Mouse (Mus musculus): ENCODE results near the gene Olfr160. TPM values are rescaled to one million over a fixed set of nuclear protein-coding genes. Genes with fewer than 3 reads are reported as not detected.

Gene Olfr160
- total and polyA plus RNA-seq, 2 experiments from 2014 or later = not detected

DNA sequence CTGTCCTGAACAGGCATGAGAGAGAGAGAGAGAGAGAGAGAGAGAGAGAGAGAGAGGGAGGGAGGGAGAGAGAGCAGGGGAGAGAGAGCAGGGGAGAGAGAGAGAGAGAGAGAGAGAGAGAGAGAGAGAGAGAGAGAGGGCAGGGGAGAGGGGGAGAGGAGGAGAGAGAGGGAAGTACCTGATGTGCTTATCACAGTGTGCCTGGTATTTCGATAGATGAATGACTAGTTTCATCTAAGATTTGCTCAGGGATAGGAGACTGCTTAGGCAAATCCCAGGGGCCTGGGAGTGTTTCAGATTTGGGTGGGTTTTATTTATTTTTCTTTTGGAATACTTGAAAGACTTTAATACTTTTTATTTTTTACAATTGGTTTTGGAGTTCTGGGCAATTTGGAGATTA, 52.8 kb downstream of the Olfr160 start:
- no peaks in the 10 kb centered on the region for H3K9me3 ChIP-seq (ENCODE audit: low read length)
- H3K27me3 ChIP-seq (ENCODE audit: insufficient read depth, low read length) = no peaks in the 10 kb centered on the region
- ATAC-seq (ENCODE audit: low FRiP score) (no peak), DNase-seq (ENCODE audit: low spot score) (no peak)
- no peak overlapping the region for H3K9ac ChIP-seq (replicated peaks; ENCODE audit: low read length, poor library complexity, severe bottlenecking)
- no peak for TF ChIP-seq CTCF (IDR thresholded peaks at IDR 0.05)
- no peaks in the 10 kb centered on the region for H3K36me3 ChIP-seq (ENCODE audit: insufficient read depth, low read length)
- no peak overlapping the region for H3K4me2 ChIP-seq (ENCODE audit: low read depth, low read length, poor library complexity, severe bottlenecking)
- H3K27ac ChIP-seq (ENCODE audit: low read depth, low read length) = no peak overlapping the region
- H3K4me3 ChIP-seq (ENCODE audit: low read depth, low read length) = no peak overlapping the region
- no peaks in the 10 kb centered on the region for H3K4me1 ChIP-seq (ENCODE audit: insufficient read depth, low read length)
- WGBS = 71% methylated on average over 1 of the region's 1 CpGs

DNA sequence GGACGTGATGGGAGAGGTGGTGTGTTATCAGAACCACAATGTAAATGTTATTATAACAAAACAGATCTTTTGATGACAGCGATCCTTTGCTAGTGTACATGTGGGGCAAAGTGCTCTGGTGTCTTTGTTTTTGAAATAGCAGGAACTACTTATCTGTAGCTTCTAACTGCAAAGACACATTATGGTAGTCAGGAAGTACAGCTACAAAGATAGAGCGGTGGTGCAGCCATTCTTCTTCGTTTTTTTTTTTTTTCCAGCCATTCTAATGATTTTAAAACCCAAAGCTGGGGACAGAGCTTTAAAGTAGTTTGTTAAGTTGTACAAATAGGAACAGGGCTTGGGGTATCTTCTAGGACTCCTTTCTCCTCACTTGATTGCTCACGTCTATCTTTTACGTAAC, 56.6 kb downstream of the Olfr160 start:
- Histone ChIP-seq H3K27me3 (ENCODE audit: insufficient read depth, low read length) (no peaks in the 10 kb centered on the region), H3K9ac (replicated peaks; ENCODE audit: low read length, poor library complexity, severe bottlenecking) (no peak overlapping the region), H3K4me2 (ENCODE audit: low read depth, low read length, poor library complexity, severe bottlenecking) (no peak overlapping the region), H3K27ac (ENCODE audit: low read depth, low read length) (no peak overlapping the region), H3K4me1 (ENCODE audit: insufficient read depth, low read length) (peaks cover 3% of the 10 kb centered on the region; the same call in 1 of the 2 replicates), H3K4me3 (ENCODE audit: low read depth, low read length) (no peak overlapping the region), H3K36me3 (ENCODE audit: insufficient read depth, low read length) (no peaks in the 10 kb centered on the region), H3K9me3 (ENCODE audit: low read length) (no peaks in the 10 kb centered on the region)
- ATAC-seq (ENCODE audit: low FRiP score) (no peak), DNase-seq (ENCODE audit: low spot score) (no peak)
- 88% methylated on average over 6 of the region's 6 CpGs for WGBS
- TF ChIP-seq CTCF (IDR thresholded peaks at IDR 0.05) = no peak

Other genes with a start within 250 kb of the Olfr160 start
- 37.0 and 55.1 TPM in 2 replicates for gene Msantd2, start 226.9 kb downstream of the Olfr160 start, total RNA-seq (2014; rRNA removed)
- gene Msantd2, start 226.9 kb downstream of the Olfr160 start, polyA plus RNA-seq (2015; fragmentation: Nextera tagmentation; extraction: Ambion mirVana) = 20.5 and 21.1 TPM in 2 replicates
- 29.1 and 39.3 TPM in 2 replicates for gene Esam, start 188.2 kb downstream of the Olfr160 start, total RNA-seq (2014; rRNA removed)
- gene Esam, start 188.2 kb downstream of the Olfr160 start, polyA plus RNA-seq (2015; fragmentation: Nextera tagmentation; extraction: Ambion mirVana) = 35.1 and 38.6 TPM in 2 replicates
- gene Vsig2, start 177.0 kb downstream of the Olfr160 start, total RNA-seq (2014; rRNA removed) = 0.90 and 6.1 TPM in 2 replicates
- gene Vsig2, start 177.0 kb downstream of the Olfr160 start, polyA plus RNA-seq (2015; fragmentation: Nextera tagmentation; extraction: Ambion mirVana) = 1.6 and 1.7 TPM in 2 replicates
- gene Nrgn, start 163.3 kb downstream of the Olfr160 start, total RNA-seq (2014; rRNA removed) = 35.7 and 58.1 TPM in 2 replicates
- gene Nrgn, start 163.3 kb downstream of the Olfr160 start, polyA plus RNA-seq (2015; fragmentation: Nextera tagmentation; extraction: Ambion mirVana) = 80.4 and 80.6 TPM in 2 replicates
- gene Siae, start 160.6 kb downstream of the Olfr160 start, total RNA-seq (2014; rRNA removed) = 15.2 and 15.8 TPM in 2 replicates
- gene Siae, start 160.6 kb downstream of the Olfr160 start, polyA plus RNA-seq (2015; fragmentation: Nextera tagmentation; extraction: Ambion mirVana) = 14.9 and 16.1 TPM in 2 replicates
- 1.2 and 1.4 TPM in 2 replicates for gene Spa17, start 102.5 kb downstream of the Olfr160 start, total RNA-seq (2014; rRNA removed)
- gene Spa17, start 102.5 kb downstream of the Olfr160 start, polyA plus RNA-seq (2015; fragmentation: Nextera tagmentation; extraction: Ambion mirVana) = 6.3 and 10.1 TPM in 2 replicates
- gene Tbrg1, start 58.9 kb downstream of the Olfr160 start, total RNA-seq (2014; rRNA removed) = 55.3 and 55.7 TPM in 2 replicates
- gene Tbrg1, start 58.9 kb downstream of the Olfr160 start, polyA plus RNA-seq (2015; fragmentation: Nextera tagmentation; extraction: Ambion mirVana) = 91.4 and 94.4 TPM in 2 replicates
- not detected in 2 replicates for gene Panx3, start 47.0 kb downstream of the Olfr160 start, total RNA-seq (2014; rRNA removed)
- 0.10 TPM in 1 of 2 replicates, not detected in the other for gene Panx3, start 47.0 kb downstream of the Olfr160 start, polyA plus RNA-seq (2015; fragmentation: Nextera tagmentation; extraction: Ambion mirVana)
- not detected in 2 replicates for gene Olfr874, start 28.9 kb upstream of the Olfr160 start, total RNA-seq (2014; rRNA removed)
- gene Olfr874, start 28.9 kb upstream of the Olfr160 start, polyA plus RNA-seq (2015; fragmentation: Nextera tagmentation; extraction: Ambion mirVana) = 0.11 TPM in 1 of 2 replicates, not detected in the other
- not detected in 2 replicates for gene Olfr875, start 55.6 kb upstream of the Olfr160 start, total RNA-seq (2014; rRNA removed)
- 0.20 and 0.22 TPM in 2 replicates for gene Olfr875, start 55.6 kb upstream of the Olfr160 start, polyA plus RNA-seq (2015; fragmentation: Nextera tagmentation; extraction: Ambion mirVana)
- gene Olfr876, start 86.8 kb upstream of the Olfr160 start, total RNA-seq (2014; rRNA removed) = not detected in 2 replicates
- gene Olfr876, start 86.8 kb upstream of the Olfr160 start, polyA plus RNA-seq (2015; fragmentation: Nextera tagmentation; extraction: Ambion mirVana) = not detected in 2 replicates
- gene Olfr877, start 138.0 kb upstream of the Olfr160 start, total RNA-seq (2014; rRNA removed) = not detected in 2 replicates
- not detected in 2 replicates for gene Olfr877, start 138.0 kb upstream of the Olfr160 start, polyA plus RNA-seq (2015; fragmentation: Nextera tagmentation; extraction: Ambion mirVana)
- gene Olfr145, start 180.5 kb upstream of the Olfr160 start, total RNA-seq (2014; rRNA removed) = not detected in 2 replicates
- not detected in 2 replicates for gene Olfr145, start 180.5 kb upstream of the Olfr160 start, polyA plus RNA-seq (2015; fragmentation: Nextera tagmentation; extraction: Ambion mirVana)
- gene Olfr878, start 201.6 kb upstream of the Olfr160 start, total RNA-seq (2014; rRNA removed) = not detected in 2 replicates
- gene Olfr878, start 201.6 kb upstream of the Olfr160 start, polyA plus RNA-seq (2015; fragmentation: Nextera tagmentation; extraction: Ambion mirVana) = not detected in 2 replicates

Measured in midbrain, postnatal 0 days (tissue).